Mouse (Mus musculus) bone marrow, adult 2 months (tissue): ENCODE results near the gene Arhgef28.

ENCODE experiments used
- CTCF ChIP-seq: fragments of 200-500 bp; IDR thresholded peaks from 2 replicates; pipeline ENCODE4 v1.5.1; 2011; ENCODE audit warnings: low read length, control low read depth; ENCODE audit not compliant: control insufficient read depth, insufficient read depth
- POLR2A ChIP-seq: fragments of 200-500 bp; IDR thresholded peaks from 2 replicates; pipeline ENCODE4 v1.6.1; 2011; ENCODE audit warnings: low read depth, mild to moderate bottlenecking, control low read depth, low read length, borderline replicate concordance; ENCODE audit not compliant: control insufficient read depth

DNA sequence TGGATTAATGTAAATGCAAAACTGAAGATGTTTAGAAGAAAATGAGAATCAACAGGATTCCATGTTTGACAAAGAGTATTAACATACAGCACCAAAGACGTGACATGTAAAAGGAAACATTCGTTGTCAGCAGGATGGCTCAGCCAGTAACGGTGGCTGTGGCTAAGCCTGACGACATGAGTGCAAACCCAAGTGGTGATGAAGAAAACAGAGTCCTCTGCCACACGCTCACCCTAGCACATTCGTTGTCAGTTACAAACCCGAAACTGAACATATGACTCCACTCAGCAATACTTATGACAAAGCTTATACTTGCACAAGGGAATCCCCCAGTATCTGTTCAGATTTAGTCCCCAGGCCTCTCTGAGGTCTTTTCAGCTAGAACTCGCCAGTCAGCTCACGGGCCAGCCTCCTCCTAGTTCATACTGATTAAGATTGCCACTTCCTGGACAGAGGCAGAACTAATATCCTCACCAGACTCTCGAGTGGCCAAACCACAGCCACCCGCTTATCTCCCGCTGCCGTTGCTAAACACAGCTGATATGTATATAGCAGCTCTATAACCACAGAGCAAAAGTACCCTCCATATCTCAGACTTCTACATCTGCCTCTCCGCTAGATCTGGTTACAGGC is 82.0 kb downstream of the Arhgef28 start:
- TF ChIP-seq POLR2A (no peak), CTCF (no peak)
